Mouse (Mus musculus) thymus, adult 2 months (tissue): ENCODE data around the gene Larp6.

Source experiments
- CTCF ChIP-seq: fragments of 200-500 bp; IDR thresholded peaks from 2 replicates; pipeline ENCODE4 v1.5.1; 2012; ENCODE audit warnings: mild to moderate bottlenecking, control low read depth, low read length, moderate library complexity, borderline replicate concordance; ENCODE audit not compliant: control insufficient read depth, poor library complexity, insufficient read depth; ENCODE audit errors: extremely low read depth
- POLR2A ChIP-seq: fragments of 200-500 bp; IDR thresholded peaks from 2 replicates; pipeline ENCODE4 v1.6.1; 2012; ENCODE audit warnings: mild to moderate bottlenecking, low read length, control low read depth, moderate library complexity; ENCODE audit not compliant: control insufficient read depth, poor library complexity, insufficient read depth; ENCODE audit errors: extremely low read depth

DNA sequence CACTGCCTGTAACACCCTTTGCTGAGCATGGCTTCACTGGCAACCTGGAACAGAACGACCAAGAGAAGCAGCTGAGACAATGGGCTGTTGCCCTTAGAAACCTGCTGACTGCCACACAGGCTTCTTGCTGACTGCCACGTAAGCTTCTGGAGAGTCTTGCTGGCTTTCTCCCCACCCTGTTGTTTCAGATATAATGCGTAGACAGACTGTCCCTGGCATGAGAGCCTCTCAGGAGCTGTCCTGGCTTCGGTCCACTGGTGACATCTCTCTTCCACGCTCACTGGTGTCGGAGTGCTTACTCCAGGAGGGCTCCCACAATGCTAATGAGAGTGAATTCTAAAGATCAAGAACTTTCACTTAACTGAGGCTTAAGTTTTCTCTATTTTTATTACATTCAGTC is 43.9 kb upstream of the Larp6 start:
- TF ChIP-seq POLR2A = no peak
- TF ChIP-seq CTCF = no peak
